Mouse (Mus musculus): Measurements from ENCODE around the gene Mcm2. TPM values are rescaled to one million over a fixed set of nuclear protein-coding genes. Genes with fewer than 3 reads are reported as not detected.
A peak's percentile ranks its signal among the peaks of the same experiment; 100 is the strongest.

Mcm2 gene
- polyA plus RNA-seq, 1 experiment from 2014 or later = 27.3 TPM

- WGBS = 20% methylated on average over 8 of the region's 8 CpGs
- H3K4me3 ChIP-seq (ENCODE audit: low read length) = peak overlapping the region; percentile 6
- H3K4me1 ChIP-seq (ENCODE audit: control insufficient read depth, insufficient read depth, low read depth, low read length) = peaks cover 36% of the 10 kb centered on the region
- H3K4me2 ChIP-seq (ENCODE audit: low read length) = peak overlapping the region; percentile 90
- no peaks in the 10 kb centered on the region for H3K27me3 ChIP-seq (replicated peaks; ENCODE audit: control insufficient read depth, insufficient read depth, low read length)
- H3K9me3 ChIP-seq (ENCODE audit: control insufficient read depth, low read length) = no peaks in the 10 kb centered on the region
- H3K9ac ChIP-seq (ENCODE audit: low read depth, low read length) = peak overlapping the region; percentile 31
- peak; percentile 25; the same call in 1 of the 2 replicates for ATAC-seq
- peak overlapping the region; percentile 97 for H3K27ac ChIP-seq (ENCODE audit: low read depth, low read length)
- H3K36me3 ChIP-seq (ENCODE audit: control insufficient read depth, insufficient read depth, low read length) = no peaks in the 10 kb centered on the region
These were observed 27.0 kb downstream of the Mcm2 start for GRCm38 (mm10) chr6:88871546-88871945.

GRCm38 (mm10) chr6:88870594-88870993, 28.0 kb downstream of the Mcm2 start:
- H3K4me3 ChIP-seq (ENCODE audit: low read length) = no peak overlapping the region
- H3K27me3 ChIP-seq (replicated peaks; ENCODE audit: control insufficient read depth, insufficient read depth, low read length) = no peaks in the 10 kb centered on the region
- H3K36me3 ChIP-seq (ENCODE audit: control insufficient read depth, insufficient read depth, low read length) = no peaks in the 10 kb centered on the region
- H3K4me1 ChIP-seq (ENCODE audit: control insufficient read depth, insufficient read depth, low read depth, low read length) = peaks cover 36% of the 10 kb centered on the region
- no peaks in the 10 kb centered on the region for H3K9me3 ChIP-seq (ENCODE audit: control insufficient read depth, low read length)
- peak overlapping the region; percentile 90; the same call in 1 of the 2 replicates for H3K4me2 ChIP-seq (ENCODE audit: low read length)
- no peak overlapping the region for H3K9ac ChIP-seq (ENCODE audit: low read depth, low read length)
- ATAC-seq = no peak
- 27% methylated on average over 4 of the region's 4 CpGs for WGBS
- H3K27ac ChIP-seq (ENCODE audit: low read depth, low read length) = peak overlapping the region; percentile 97; the same call in 1 of the 2 replicates

- WGBS = 89% methylated on average over 7 of the region's 7 CpGs
- peaks cover 33% of the 10 kb centered on the region for H3K4me1 ChIP-seq (ENCODE audit: control insufficient read depth, insufficient read depth, low read depth, low read length)
- H3K4me3 ChIP-seq (ENCODE audit: low read length) = no peak overlapping the region
- H3K36me3 ChIP-seq (ENCODE audit: control insufficient read depth, insufficient read depth, low read length) = peaks cover 9% of the 10 kb centered on the region
- H3K9me3 ChIP-seq (ENCODE audit: control insufficient read depth, low read length) = no peaks in the 10 kb centered on the region
- H3K27ac ChIP-seq (ENCODE audit: low read depth, low read length) = no peak overlapping the region
- no peak overlapping the region for H3K9ac ChIP-seq (ENCODE audit: low read depth, low read length)
- H3K4me2 ChIP-seq (ENCODE audit: low read length) = no peak overlapping the region
- no peak for ATAC-seq
- H3K27me3 ChIP-seq (replicated peaks; ENCODE audit: control insufficient read depth, insufficient read depth, low read length) = no peaks in the 10 kb centered on the region
These were observed 29.1 kb downstream of the Mcm2 start for GRCm38 (mm10) chr6:88869459-88869858.

- no peak overlapping the region for H3K27ac ChIP-seq (ENCODE audit: low read depth, low read length)
- no peak overlapping the region for H3K4me3 ChIP-seq (ENCODE audit: low read length)
- 80% methylated on average over 7 of the region's 7 CpGs for WGBS
- no peak for ATAC-seq
- H3K27me3 ChIP-seq (replicated peaks; ENCODE audit: control insufficient read depth, insufficient read depth, low read length) = no peaks in the 10 kb centered on the region
- no peak overlapping the region for H3K4me2 ChIP-seq (ENCODE audit: low read length)
- no peak overlapping the region for H3K9ac ChIP-seq (ENCODE audit: low read depth, low read length)
- H3K36me3 ChIP-seq (ENCODE audit: control insufficient read depth, insufficient read depth, low read length) = peaks cover 36% of the 10 kb centered on the region
- H3K9me3 ChIP-seq (ENCODE audit: control insufficient read depth, low read length) = no peaks in the 10 kb centered on the region
- peaks cover 10% of the 10 kb centered on the region for H3K4me1 ChIP-seq (ENCODE audit: control insufficient read depth, insufficient read depth, low read depth, low read length)
These were observed 32.9 kb downstream of the Mcm2 start for GRCm38 (mm10) chr6:88865704-88866103.

GRCm38 (mm10) chr6:88860914-88861313, 37.7 kb downstream of the Mcm2 start:
- Histone ChIP-seq H3K9ac (ENCODE audit: low read depth, low read length) (no peak overlapping the region), H3K9me3 (ENCODE audit: control insufficient read depth, low read length) (no peaks in the 10 kb centered on the region), H3K4me1 (ENCODE audit: control insufficient read depth, insufficient read depth, low read depth, low read length) (peaks cover 3% of the 10 kb centered on the region; the same call in 1 of the 2 replicates), H3K27me3 (replicated peaks; ENCODE audit: control insufficient read depth, insufficient read depth, low read length) (no peaks in the 10 kb centered on the region), H3K4me2 (ENCODE audit: low read length) (no peak overlapping the region), H3K27ac (ENCODE audit: low read depth, low read length) (no peak overlapping the region), H3K4me3 (ENCODE audit: low read length) (no peak overlapping the region), H3K36me3 (ENCODE audit: control insufficient read depth, insufficient read depth, low read length) (peaks cover 65% of the 10 kb centered on the region)
- no peak for ATAC-seq
- WGBS = 11% methylated on average over 2 of the region's 2 CpGs

- no peak for ATAC-seq
- Histone ChIP-seq H3K9me3 (ENCODE audit: control insufficient read depth, low read length) (no peaks in the 10 kb centered on the region), H3K4me2 (ENCODE audit: low read length) (no peak overlapping the region), H3K4me1 (ENCODE audit: control insufficient read depth, insufficient read depth, low read depth, low read length) (peaks cover 3% of the 10 kb centered on the region; the same call in 1 of the 2 replicates), H3K9ac (ENCODE audit: low read depth, low read length) (no peak overlapping the region), H3K4me3 (ENCODE audit: low read length) (no peak overlapping the region), H3K27me3 (replicated peaks; ENCODE audit: control insufficient read depth, insufficient read depth, low read length) (no peaks in the 10 kb centered on the region), H3K36me3 (ENCODE audit: control insufficient read depth, insufficient read depth, low read length) (peaks cover 54% of the 10 kb centered on the region), H3K27ac (ENCODE audit: low read depth, low read length) (peak overlapping the region; percentile 58)
- 70% methylated on average over 7 of the region's 7 CpGs for whole genome bisulfite sequencing
These were observed 40.2 kb downstream of the Mcm2 start for GRCm38 (mm10) chr6:88858341-88858740.

GRCm38 (mm10) chr6:88857830-88858229, 40.8 kb downstream of the Mcm2 start:
- peak overlapping the region; percentile 41 for H3K9ac ChIP-seq (ENCODE audit: low read depth, low read length)
- H3K4me2 ChIP-seq (ENCODE audit: low read length) = no peak overlapping the region
- WGBS = 83% methylated on average over 6 of the region's 6 CpGs
- H3K4me3 ChIP-seq (ENCODE audit: low read length) = no peak overlapping the region
- H3K4me1 ChIP-seq (ENCODE audit: control insufficient read depth, insufficient read depth, low read depth, low read length) = peaks cover 3% of the 10 kb centered on the region; the same call in 1 of the 2 replicates
- H3K27ac ChIP-seq (ENCODE audit: low read depth, low read length) = 0 out of 2 replicates have a peak overlapping the region, but pooled peaks have one; percentile 44
- ATAC-seq = no peak
- no peaks in the 10 kb centered on the region for H3K9me3 ChIP-seq (ENCODE audit: control insufficient read depth, low read length)
- peaks cover 48% of the 10 kb centered on the region for H3K36me3 ChIP-seq (ENCODE audit: control insufficient read depth, insufficient read depth, low read length)
- H3K27me3 ChIP-seq (replicated peaks; ENCODE audit: control insufficient read depth, insufficient read depth, low read length) = no peaks in the 10 kb centered on the region

- Histone ChIP-seq H3K4me1 (ENCODE audit: control insufficient read depth, insufficient read depth, low read depth, low read length) (peaks cover 3% of the 10 kb centered on the region; the same call in 1 of the 2 replicates), H3K9ac (ENCODE audit: low read depth, low read length) (no peak overlapping the region), H3K4me3 (ENCODE audit: low read length) (no peak overlapping the region), H3K27me3 (replicated peaks; ENCODE audit: control insufficient read depth, insufficient read depth, low read length) (no peaks in the 10 kb centered on the region), H3K9me3 (ENCODE audit: control insufficient read depth, low read length) (no peaks in the 10 kb centered on the region), H3K4me2 (ENCODE audit: low read length) (no peak overlapping the region), H3K36me3 (ENCODE audit: control insufficient read depth, insufficient read depth, low read length) (peaks cover 47% of the 10 kb centered on the region), H3K27ac (ENCODE audit: low read depth, low read length) (no peak overlapping the region)
- no peak for ATAC-seq
- WGBS = 35% methylated on average over 9 of the region's 9 CpGs
These were observed 41.3 kb downstream of the Mcm2 start for GRCm38 (mm10) chr6:88857249-88857648.

- peak; percentile 22; the same call in 1 of the 2 replicates for ATAC-seq
- Histone ChIP-seq H3K36me3 (ENCODE audit: control insufficient read depth, insufficient read depth, low read length) (peaks cover 40% of the 10 kb centered on the region), H3K4me1 (ENCODE audit: control insufficient read depth, insufficient read depth, low read depth, low read length) (peaks cover 3% of the 10 kb centered on the region; the same call in 1 of the 2 replicates), H3K9ac (ENCODE audit: low read depth, low read length) (no peak overlapping the region), H3K27me3 (replicated peaks; ENCODE audit: control insufficient read depth, insufficient read depth, low read length) (no peaks in the 10 kb centered on the region), H3K4me3 (ENCODE audit: low read length) (no peak overlapping the region), H3K9me3 (ENCODE audit: control insufficient read depth, low read length) (no peaks in the 10 kb centered on the region), H3K4me2 (ENCODE audit: low read length) (no peak overlapping the region), H3K27ac (ENCODE audit: low read depth, low read length) (no peak overlapping the region)
- WGBS = 21% methylated on average over 5 of the region's 5 CpGs
These were observed 42.9 kb downstream of the Mcm2 start for GRCm38 (mm10) chr6:88855636-88856035.
